Mouse (Mus musculus) myocyte (in vitro differentiated cells): Measurements from ENCODE around the gene Abt1.

Experiments used
- CEBPB ChIP-seq: IDR thresholded peaks from 2 replicates; pipeline ENCODE4 v1.6.1; 2011; ENCODE audit warnings: mild to moderate bottlenecking, moderate library complexity; ENCODE audit not compliant: poor library complexity, insufficient read depth, severe bottlenecking
- MAX ChIP-seq: IDR thresholded peaks from one replicate; pipeline ENCODE4 v1.6.1; 2011; ENCODE audit warnings: low read depth, mild to moderate bottlenecking, control low read depth
- MYOD1 ChIP-seq, 3 experiments: IDR thresholded peaks; one replicate each; pipeline ENCODE4 v1.6.1; 2011; ENCODE audit warnings: control low read depth in 2 of 3, low read depth in 2 of 3, mild to moderate bottlenecking in 2 of 3, moderate library complexity in 1 of 3; ENCODE audit not compliant: insufficient read length in 2 of 3, control insufficient read depth in 1 of 3
- MYOG ChIP-seq, 3 experiments: IDR thresholded peaks; one replicate each; pipeline ENCODE4 v1.6.1; 2011; ENCODE audit warnings: control low read depth in 2 of 3, low read depth in 2 of 3, mild to moderate bottlenecking in 2 of 3; ENCODE audit not compliant: insufficient read length in 2 of 3, control insufficient read depth in 1 of 3, insufficient read depth in 1 of 3
- POLR2A ChIP-seq: IDR thresholded peaks from one replicate; pipeline ENCODE4 v1.6.1; 2011; ENCODE audit warnings: low read depth, mild to moderate bottlenecking, control low read depth, moderate library complexity; ENCODE audit not compliant: insufficient read length
- POLR2AphosphoS2 ChIP-seq: IDR thresholded peaks from one replicate; pipeline ENCODE4 v1.6.1; 2011; ENCODE audit warnings: low read depth, control low read depth; ENCODE audit not compliant: insufficient read length
- REST ChIP-seq: IDR thresholded peaks from one replicate; pipeline ENCODE4 v1.6.1; 2011; ENCODE audit warnings: mild to moderate bottlenecking, control low read depth, moderate library complexity; ENCODE audit not compliant: insufficient read depth, insufficient read length
- SRF ChIP-seq: IDR thresholded peaks from one replicate; pipeline ENCODE4 v1.6.1; 2011; ENCODE audit warnings: low read depth; ENCODE audit not compliant: control insufficient read depth, insufficient read length
- TCF12 ChIP-seq: IDR thresholded peaks from one replicate; pipeline ENCODE4 v1.6.1; 2011; ENCODE audit warnings: mild to moderate bottlenecking, control low read depth; ENCODE audit not compliant: poor library complexity, insufficient read depth, severe bottlenecking
- TCF3 ChIP-seq: IDR thresholded peaks from one replicate; pipeline ENCODE4 v1.6.1; 2011; ENCODE audit warnings: low read depth, control low read depth; ENCODE audit not compliant: insufficient read length
- USF1 ChIP-seq: IDR thresholded peaks from one replicate; pipeline ENCODE4 v1.6.1; 2011; ENCODE audit warnings: low read depth, mild to moderate bottlenecking, control low read depth, moderate library complexity

GRCm38 (mm10) chr13:23448758-23449157, 25.1 kb upstream of the Abt1 start:
- TF ChIP-seq POLR2A (no peak), USF1 (no peak), TCF12 (no peak), MAX (no peak), SRF (no peak), POLR2AphosphoS2 (no peak), MYOD1 (IDR thresholded peaks at IDR 0.05; ENCODE audit: control insufficient read depth in 1 of 3, insufficient read length in 2 of 3, low read depth in 2 of 3) (no peak), MYOG (IDR thresholded peaks at IDR 0.05; ENCODE audit: control insufficient read depth in 1 of 3, insufficient read depth in 1 of 3, insufficient read length in 2 of 3, low read depth in 2 of 3) (no peak), TCF3 (no peak), CEBPB (no peak), REST (no peak)
